Mouse (Mus musculus): ENCODE data around the gene Cnih2. TPM values are rescaled to one million over a fixed set of nuclear protein-coding genes. Genes with fewer than 3 reads are reported as not detected.

The Cnih2 gene
- not detected in 2 replicates for total RNA-seq (2014; rRNA removed)
- polyA plus RNA-seq (2012; rRNA removed): 0.12 and 0.19 TPM in 2 replicates

GRCm38 (mm10) chr19:5098363-5099143 lies at the start of gene Cnih2:
Gene Cnih2 (minus strand): TSS chr19:5098521.
- Histone ChIP-seq H3K27me3 (ENCODE audit: control insufficient read depth, insufficient read depth, low read length) (no peaks in the 10 kb centered on the region), H3K79me2 (ENCODE audit: control insufficient read depth, insufficient read depth, low read length) (no peaks in the 10 kb centered on the region), H3K4me1 (ENCODE audit: control insufficient read depth, insufficient read depth, low read length) (peaks cover 1% of the 10 kb centered on the region; the same call in 1 of the 2 replicates), H3K27ac (replicated peaks; ENCODE audit: insufficient read depth, low read depth, low read length) (no peak within 1 kb of the TSS), H3K9ac (ENCODE audit: low read depth, low read length) (peak within 1 kb of the TSS; percentile 37; the same call in 1 of the 2 replicates), H3K4me3 (ENCODE audit: insufficient read depth, low read depth, low read length) (no peak within 1 kb of the TSS; the same call in 1 of the 2 replicates), H3K36me3 (ENCODE audit: control insufficient read depth, insufficient read depth, low read length) (peaks cover 14% of the 10 kb centered on the region)
- 11% methylated on average over 42 of the region's 48 CpGs for WGBS
- DNase-seq (ENCODE audit: extremely low read depth, low read depth, low spot score): no peak
- no peak for TF ChIP-seq POLR2A (IDR thresholded peaks at IDR 0.05; ENCODE audit: extremely low read depth, insufficient read depth, low read length)
- TF ChIP-seq CTCF (IDR thresholded peaks at IDR 0.05; ENCODE audit: low read depth, low read length): no peak

GRCm38 (mm10) chr19:5139640-5140039 lies 41.3 kb upstream of the Cnih2 start:
- Histone ChIP-seq H3K4me1 (ENCODE audit: control insufficient read depth, insufficient read depth, low read length) (no peaks in the 10 kb centered on the region), H3K79me2 (ENCODE audit: control insufficient read depth, insufficient read depth, low read length) (no peaks in the 10 kb centered on the region), H3K4me3 (ENCODE audit: insufficient read depth, low read depth, low read length) (no peak overlapping the region), H3K27me3 (ENCODE audit: control insufficient read depth, insufficient read depth, low read length) (no peaks in the 10 kb centered on the region), H3K27ac (replicated peaks; ENCODE audit: insufficient read depth, low read depth, low read length) (no peak overlapping the region), H3K36me3 (ENCODE audit: control insufficient read depth, insufficient read depth, low read length) (no peaks in the 10 kb centered on the region), H3K9ac (ENCODE audit: low read depth, low read length) (no peak overlapping the region)
- 7% methylated on average over 2 of the region's 2 CpGs for WGBS
- peak; percentile 33 for DNase-seq (ENCODE audit: extremely low read depth, low read depth, low spot score)
- TF ChIP-seq CTCF (IDR thresholded peaks at IDR 0.05; ENCODE audit: low read depth, low read length) (no peak; the same call in 1 of the 2 replicates), POLR2A (IDR thresholded peaks at IDR 0.05; ENCODE audit: extremely low read depth, insufficient read depth, low read length) (no peak)

GRCm38 (mm10) chr19:5131237-5131636 lies 32.9 kb upstream of the Cnih2 start:
- Histone ChIP-seq H3K9ac (ENCODE audit: low read depth, low read length) (no peak overlapping the region), H3K79me2 (ENCODE audit: control insufficient read depth, insufficient read depth, low read length) (no peaks in the 10 kb centered on the region), H3K4me3 (ENCODE audit: insufficient read depth, low read depth, low read length) (no peak overlapping the region), H3K27me3 (ENCODE audit: control insufficient read depth, insufficient read depth, low read length) (no peaks in the 10 kb centered on the region), H3K4me1 (ENCODE audit: control insufficient read depth, insufficient read depth, low read length) (no peaks in the 10 kb centered on the region), H3K36me3 (ENCODE audit: control insufficient read depth, insufficient read depth, low read length) (no peaks in the 10 kb centered on the region), H3K27ac (replicated peaks; ENCODE audit: insufficient read depth, low read depth, low read length) (no peak overlapping the region)
- DNase-seq (ENCODE audit: extremely low read depth, low read depth, low spot score): no peak
- 47% methylated on average over 4 of the region's 4 CpGs for WGBS
- no peak for TF ChIP-seq POLR2A (IDR thresholded peaks at IDR 0.05; ENCODE audit: extremely low read depth, insufficient read depth, low read length)
- no peak for TF ChIP-seq CTCF (IDR thresholded peaks at IDR 0.05; ENCODE audit: low read depth, low read length)

- peak; percentile 27 for DNase-seq (ENCODE audit: extremely low read depth, low read depth, low spot score)
- no peaks in the 10 kb centered on the region for H3K27me3 ChIP-seq (ENCODE audit: control insufficient read depth, insufficient read depth, low read length)
- WGBS: 56% methylated on average over 1 of the region's 1 CpGs
- no peaks in the 10 kb centered on the region for H3K36me3 ChIP-seq (ENCODE audit: control insufficient read depth, insufficient read depth, low read length)
- H3K9ac ChIP-seq (ENCODE audit: low read depth, low read length): no peak overlapping the region
- no peaks in the 10 kb centered on the region for H3K79me2 ChIP-seq (ENCODE audit: control insufficient read depth, insufficient read depth, low read length)
- no peaks in the 10 kb centered on the region for H3K4me1 ChIP-seq (ENCODE audit: control insufficient read depth, insufficient read depth, low read length)
- TF ChIP-seq CTCF (IDR thresholded peaks at IDR 0.05; ENCODE audit: low read depth, low read length): peak; percentile 22; the same call in 1 of the 2 replicates
- no peak for TF ChIP-seq POLR2A (IDR thresholded peaks at IDR 0.05; ENCODE audit: extremely low read depth, insufficient read depth, low read length)
- H3K27ac ChIP-seq (replicated peaks; ENCODE audit: insufficient read depth, low read depth, low read length): no peak overlapping the region
- H3K4me3 ChIP-seq (ENCODE audit: insufficient read depth, low read depth, low read length): no peak overlapping the region
Observed at GRCm38 (mm10) chr19:5129770-5130169, 31.4 kb upstream of the Cnih2 start.

- Histone ChIP-seq H3K4me3 (ENCODE audit: insufficient read depth, low read depth, low read length) (no peak overlapping the region), H3K27me3 (ENCODE audit: control insufficient read depth, insufficient read depth, low read length) (no peaks in the 10 kb centered on the region), H3K79me2 (ENCODE audit: control insufficient read depth, insufficient read depth, low read length) (no peaks in the 10 kb centered on the region), H3K27ac (replicated peaks; ENCODE audit: insufficient read depth, low read depth, low read length) (no peak overlapping the region), H3K9ac (ENCODE audit: low read depth, low read length) (no peak overlapping the region), H3K36me3 (ENCODE audit: control insufficient read depth, insufficient read depth, low read length) (no peaks in the 10 kb centered on the region), H3K4me1 (ENCODE audit: control insufficient read depth, insufficient read depth, low read length) (no peaks in the 10 kb centered on the region)
- WGBS: 65% methylated on average over 7 of the region's 7 CpGs
- no peak for DNase-seq (ENCODE audit: extremely low read depth, low read depth, low spot score)
- no peak for TF ChIP-seq POLR2A (IDR thresholded peaks at IDR 0.05; ENCODE audit: extremely low read depth, insufficient read depth, low read length)
- TF ChIP-seq CTCF (IDR thresholded peaks at IDR 0.05; ENCODE audit: low read depth, low read length): no peak
Observed at GRCm38 (mm10) chr19:5124055-5124614, 25.8 kb upstream of the Cnih2 start.

GRCm38 (mm10) chr19:5123241-5123640 lies 24.9 kb upstream of the Cnih2 start:
- no peaks in the 10 kb centered on the region for H3K4me1 ChIP-seq (ENCODE audit: control insufficient read depth, insufficient read depth, low read length)
- H3K27ac ChIP-seq (replicated peaks; ENCODE audit: insufficient read depth, low read depth, low read length): no peak overlapping the region
- 75% methylated on average over 3 of the region's 3 CpGs for WGBS
- H3K79me2 ChIP-seq (ENCODE audit: control insufficient read depth, insufficient read depth, low read length): no peaks in the 10 kb centered on the region
- no peak overlapping the region for H3K4me3 ChIP-seq (ENCODE audit: insufficient read depth, low read depth, low read length)
- no peaks in the 10 kb centered on the region for H3K27me3 ChIP-seq (ENCODE audit: control insufficient read depth, insufficient read depth, low read length)
- DNase-seq (ENCODE audit: extremely low read depth, low read depth, low spot score): no peak
- H3K36me3 ChIP-seq (ENCODE audit: control insufficient read depth, insufficient read depth, low read length): no peaks in the 10 kb centered on the region
- H3K9ac ChIP-seq (ENCODE audit: low read depth, low read length): no peak overlapping the region
- TF ChIP-seq POLR2A (IDR thresholded peaks at IDR 0.05; ENCODE audit: extremely low read depth, insufficient read depth, low read length): no peak
- TF ChIP-seq CTCF (IDR thresholded peaks at IDR 0.05; ENCODE audit: low read depth, low read length): no peak
